Mouse (Mus musculus) urinary bladder, postnatal 14 days (tissue): ENCODE results near the gene Apoa5.
A peak's percentile ranks its signal among the peaks of the same experiment; 100 is the strongest.

Source experiments
- DNase-seq: peaks from one replicate; pipeline ENCODE4 v3.0.0; 2021; ENCODE audit warnings: low spot score

The Apoa5 gene

GRCm38 (mm10) chr9:46268343-46268873 lies at the start of gene Apoa5:
Gene Apoa5 (plus strand): TSS chr9:46268633.
- no peak for DNase-seq

GRCm38 (mm10) chr9:46223090-46223489 lies 45.3 kb upstream of the Apoa5 start:
- no peak for DNase-seq

DNA sequence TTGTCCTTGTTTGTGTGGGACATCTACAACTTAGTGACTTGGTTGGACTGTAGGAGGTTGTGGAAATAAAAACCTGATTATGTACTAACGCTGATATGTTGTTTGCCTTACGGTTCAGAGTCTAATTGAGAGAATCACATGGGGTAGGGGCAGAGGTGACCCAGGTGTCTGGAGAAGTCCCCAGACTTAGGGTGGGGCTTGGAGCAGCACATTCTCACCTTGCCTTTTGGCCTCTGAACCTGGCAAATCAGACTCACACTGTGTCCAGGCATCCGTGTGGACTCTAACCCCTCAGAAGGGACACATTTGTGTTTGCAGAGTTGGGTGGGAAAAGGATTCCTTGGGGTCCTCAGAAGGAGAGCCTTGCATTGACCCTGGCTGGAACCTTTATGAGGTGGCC lies 44.3 kb upstream of the Apoa5 start:
- no peak for DNase-seq

GRCm38 (mm10) chr9:46224945-46225660 lies 43.3 kb upstream of the Apoa5 start:
- DNase-seq, result no peak

- DNase-seq, result no peak
Observed at GRCm38 (mm10) chr9:46227064-46227614, 41.3 kb upstream of the Apoa5 start.

- no peak for DNase-seq
Observed at GRCm38 (mm10) chr9:46228491-46228890, 39.9 kb upstream of the Apoa5 start, which contains the start of gene Apoa1. Gene Apoa1 (plus strand): TSS chr9:46228580.

DNA sequence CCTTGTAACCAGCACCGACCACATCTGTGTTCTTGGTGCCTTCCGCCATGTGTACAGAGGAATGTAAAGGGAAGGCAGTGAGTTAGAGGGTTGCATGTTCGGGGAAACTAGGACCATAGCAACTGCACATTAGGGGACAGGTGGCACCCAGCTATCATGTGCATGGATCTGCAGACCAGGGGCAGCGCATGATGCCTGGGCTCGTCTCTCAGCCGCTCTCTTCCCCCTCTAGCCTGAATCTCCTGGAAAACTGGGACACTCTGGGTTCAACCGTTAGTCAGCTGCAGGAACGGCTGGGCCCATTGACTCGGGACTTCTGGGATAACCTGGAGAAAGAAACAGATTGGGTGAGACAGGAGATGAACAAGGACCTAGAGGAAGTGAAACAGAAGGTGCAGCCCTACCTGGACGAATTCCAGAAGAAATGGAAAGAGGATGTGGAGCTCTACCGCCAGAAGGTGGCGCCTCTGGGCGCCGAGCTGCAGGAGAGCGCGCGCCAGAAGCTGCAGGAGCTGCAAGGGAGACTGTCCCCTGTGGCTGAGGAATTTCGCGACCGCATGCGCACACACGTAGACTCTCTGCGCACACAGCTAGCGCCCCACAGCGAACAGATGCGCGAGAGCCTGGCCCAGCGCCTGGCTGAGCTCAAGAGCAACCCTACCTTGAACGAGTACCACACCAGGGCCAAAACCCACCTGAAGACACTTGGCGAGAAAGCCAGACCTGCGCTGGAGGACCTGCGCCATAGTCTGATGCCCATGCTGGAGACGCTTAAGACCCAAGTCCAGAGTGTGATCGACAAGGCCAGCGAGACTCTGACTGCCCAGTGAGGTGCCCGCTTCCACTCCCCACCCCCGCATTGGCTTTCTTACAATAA lies 38.6 kb upstream of the Apoa5 start:
- peak; percentile 84 for DNase-seq

DNA sequence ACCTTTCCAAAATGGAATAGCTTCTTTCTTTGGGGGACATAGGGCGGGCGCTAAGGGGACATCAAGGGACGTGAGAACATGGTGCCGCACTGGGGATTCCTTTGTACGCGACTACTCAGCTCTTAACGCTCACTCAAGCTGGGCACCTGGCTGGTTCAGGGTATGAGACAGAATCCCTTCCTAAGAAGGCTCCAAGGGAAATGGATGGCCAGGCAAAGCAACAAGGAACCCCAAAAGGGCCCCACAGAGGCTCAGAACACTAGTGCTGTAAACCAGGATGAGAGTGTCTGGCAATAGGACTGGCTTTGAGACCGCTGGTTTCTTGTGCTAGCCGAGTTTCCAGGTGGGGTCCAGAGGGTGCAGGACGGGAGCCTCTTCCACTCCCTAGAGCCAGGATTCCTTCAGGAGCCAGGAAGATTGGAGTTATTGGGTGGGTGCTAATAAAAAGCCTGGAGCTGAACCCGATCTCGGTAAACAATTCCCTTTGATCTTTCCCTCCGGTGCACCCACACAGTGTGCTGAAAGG lies 37.9 kb upstream of the Apoa5 start:
- DNase-seq, result no peak

- DNase-seq, result no peak
Observed at GRCm38 (mm10) chr9:46235196-46235595, 33.2 kb upstream of the Apoa5 start.

DNA sequence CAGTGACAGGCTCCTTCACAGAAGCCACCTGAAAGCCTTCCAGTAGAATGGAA lies 33.0 kb upstream of the Apoa5 start, which contains the start of gene Apoc3:
Gene Apoc3, minus strand, starts transcription at position 41 of the 53 bp plus-strand sequence.
- DNase-seq, result no peak

DNA sequence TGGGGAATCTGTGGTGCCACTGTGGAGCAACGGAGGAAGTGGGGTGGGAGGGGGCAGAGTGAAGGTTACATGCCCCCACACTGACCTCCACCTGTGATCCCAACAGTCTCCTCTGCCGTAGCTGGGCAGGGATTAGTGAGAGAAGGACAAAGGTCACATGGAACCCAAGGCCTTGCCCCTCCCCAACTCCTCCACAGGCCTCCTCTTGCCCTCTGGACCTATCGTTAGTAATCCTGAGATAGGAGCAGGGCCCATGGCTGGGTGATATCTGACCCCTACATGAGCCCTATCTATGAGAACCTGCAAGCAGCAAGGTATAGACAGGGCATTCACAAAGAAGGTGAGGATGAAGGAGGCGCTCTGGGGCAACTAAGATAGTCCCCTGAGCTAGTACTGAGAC lies 32.8 kb upstream of the Apoa5 start:
- no peak for DNase-seq

DNA sequence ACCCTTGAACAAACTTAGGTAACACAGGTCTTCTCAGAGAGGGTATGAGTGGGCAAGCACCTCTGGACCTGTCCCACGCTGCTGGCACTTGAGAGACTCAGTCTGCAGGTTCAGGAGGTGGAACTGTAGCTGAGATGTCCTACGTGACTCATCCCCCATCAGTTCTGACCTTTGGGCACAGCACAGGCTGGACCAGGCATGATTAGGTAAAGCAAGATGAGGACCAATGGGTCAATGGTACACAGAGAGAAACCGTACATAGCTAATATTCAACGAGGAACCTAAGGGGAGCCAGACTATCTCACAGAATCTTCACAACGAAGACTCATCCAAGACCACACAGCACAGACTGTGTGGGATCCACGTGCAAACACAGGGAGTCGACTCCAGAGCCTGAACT lies 29.6 kb upstream of the Apoa5 start:
- DNase-seq, result no peak

DNA sequence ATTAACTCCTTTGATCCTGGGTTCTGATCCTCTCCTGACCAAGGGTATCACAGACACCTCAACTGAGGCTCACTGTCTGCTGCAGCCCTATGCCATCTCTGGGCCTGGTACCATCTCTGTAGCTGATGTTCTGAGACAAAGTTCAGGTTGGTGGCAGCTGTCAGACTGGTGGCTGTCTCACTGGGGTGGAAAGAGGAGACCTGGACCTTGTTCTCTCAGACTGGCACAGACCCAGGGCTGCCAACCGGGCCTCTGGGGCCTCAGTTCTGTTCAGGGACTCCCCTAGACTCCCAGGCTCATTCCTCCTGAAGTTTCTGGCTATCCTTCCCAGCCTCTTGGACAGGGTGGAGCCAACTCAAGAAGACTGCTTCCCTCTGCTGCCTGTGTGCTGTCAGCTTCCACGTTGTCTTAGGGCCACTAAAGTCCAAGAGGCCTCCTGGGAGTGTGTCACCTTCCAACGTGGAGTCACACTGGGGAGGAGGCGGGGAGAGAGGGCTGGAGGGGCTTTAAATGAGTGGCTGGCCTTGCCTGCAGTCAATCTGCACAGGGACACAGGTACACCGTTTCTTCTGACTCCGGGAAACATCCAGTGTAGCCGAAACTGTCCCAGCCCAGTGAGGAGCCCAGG lies 27.8 kb upstream of the Apoa5 start, which contains the start of gene Apoa4:
Gene Apoa4, plus strand, starts transcription at position 171 of the 628 bp plus-strand sequence.
- no peak for DNase-seq

DNA sequence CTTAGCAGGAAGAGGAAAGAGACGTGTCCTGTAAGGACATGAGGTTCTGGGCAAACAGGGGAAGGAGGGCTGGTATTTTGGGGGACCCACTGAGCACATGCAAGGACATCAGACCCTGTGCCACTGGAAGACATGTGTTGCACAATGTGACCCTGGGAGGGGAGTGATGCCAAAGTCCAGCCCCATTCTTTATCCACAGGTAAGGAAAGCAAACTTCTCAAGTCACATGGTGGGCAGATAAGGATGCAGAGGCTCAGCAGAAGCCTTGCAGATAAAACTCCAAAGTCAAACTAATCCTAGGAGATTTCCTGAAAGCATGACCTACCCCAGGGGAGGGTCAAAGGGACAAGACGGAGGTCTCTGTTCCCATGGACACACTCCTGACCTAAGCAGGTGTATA lies 26.6 kb upstream of the Apoa5 start:
- no peak for DNase-seq

GRCm38 (mm10) chr9:46243122-46243521 lies 25.3 kb upstream of the Apoa5 start:
- DNase-seq, result no peak

- no peak for DNase-seq
Observed at GRCm38 (mm10) chr9:46243584-46243983, 24.8 kb upstream of the Apoa5 start.

DNA sequence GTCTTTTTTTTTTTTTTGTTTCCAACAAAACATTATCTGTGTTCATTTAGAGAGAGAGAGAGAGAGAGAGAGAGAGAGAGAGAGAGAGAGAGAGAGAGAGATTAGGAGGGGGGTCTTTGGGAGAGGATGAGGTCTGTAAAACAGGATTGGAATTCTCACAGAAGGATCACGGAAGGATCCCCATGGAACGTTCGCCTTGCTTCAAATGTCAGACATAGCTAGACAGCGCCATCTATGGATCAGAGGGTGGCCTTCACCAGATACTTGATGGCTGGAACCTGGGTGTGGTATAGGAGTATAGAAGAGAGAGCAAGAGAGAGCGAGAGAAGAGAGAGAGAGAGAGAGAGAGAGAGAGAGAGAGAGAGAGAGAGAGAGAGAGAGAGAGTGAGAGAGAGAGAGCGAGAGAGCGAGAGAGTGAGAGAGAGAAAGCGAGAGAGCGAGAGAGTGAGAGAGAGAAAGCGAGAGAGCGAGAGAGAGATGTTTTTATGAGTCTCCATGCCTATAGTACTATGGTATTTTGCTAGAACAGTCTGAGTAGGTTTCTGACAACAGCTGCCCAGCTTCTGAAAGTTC lies 21.6 kb upstream of the Apoa5 start:
- DNase-seq, result peak; percentile 65

GRCm38 (mm10) chr9:46256177-46256576 lies 12.3 kb upstream of the Apoa5 start:
- DNase-seq, result no peak

DNA sequence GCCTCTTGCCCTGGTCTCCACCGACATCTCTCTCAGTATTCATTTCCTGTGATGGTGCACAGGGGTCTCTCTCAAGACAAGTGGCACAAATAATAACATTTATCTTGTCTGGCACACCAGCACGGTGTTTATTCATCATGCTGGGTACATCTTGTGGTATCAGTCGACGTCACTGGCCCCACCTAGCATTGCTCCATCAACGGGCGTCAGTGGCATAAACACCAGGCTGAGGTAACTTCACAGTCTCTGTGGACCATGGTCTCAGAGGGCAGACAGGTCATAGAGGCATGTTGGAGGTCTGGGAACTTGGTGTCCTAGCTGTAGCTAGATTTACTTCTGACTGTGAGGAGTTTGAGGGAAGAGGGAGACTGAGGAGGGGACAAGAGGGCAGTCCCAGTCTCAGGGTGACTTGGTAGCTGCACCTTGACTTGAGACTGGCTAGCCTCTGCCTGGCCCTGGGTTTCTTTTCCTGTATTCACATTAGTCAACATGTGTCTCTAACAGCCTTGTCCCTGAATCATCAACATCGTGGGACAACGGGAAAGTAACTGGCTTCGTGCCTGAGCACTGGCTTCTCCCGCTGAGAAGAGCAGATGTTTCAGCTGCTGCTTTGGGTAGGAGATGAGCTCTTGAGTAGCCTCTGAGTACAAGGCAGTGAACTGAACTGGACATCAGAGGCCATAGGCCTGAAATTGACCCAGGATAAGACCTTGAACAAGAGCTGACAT lies 11.6 kb upstream of the Apoa5 start:
- DNase-seq, result no peak

DNA sequence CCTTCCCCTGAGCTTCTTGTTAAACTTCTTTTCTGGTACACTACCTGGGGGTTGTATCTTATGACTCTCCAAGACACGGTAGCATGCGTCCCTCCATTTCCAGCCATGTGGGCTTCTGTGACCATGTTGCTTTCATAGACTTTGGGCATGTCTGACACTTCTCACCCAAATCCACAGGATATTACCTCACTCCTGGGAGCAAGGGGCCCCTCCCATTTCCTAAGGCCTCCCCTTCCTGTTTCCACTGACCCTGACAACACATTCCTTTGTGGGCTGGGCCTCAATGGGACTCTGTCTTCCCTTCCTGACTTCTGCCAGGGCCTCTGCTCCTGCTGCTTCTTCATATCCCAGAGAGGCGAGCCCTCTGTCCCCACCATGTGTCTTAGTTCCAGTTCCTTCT lies 10.9 kb upstream of the Apoa5 start:
- no peak for DNase-seq

GRCm38 (mm10) chr9:46259111-46259510 lies 9.3 kb upstream of the Apoa5 start:
- DNase-seq, result no peak
